Mouse (Mus musculus) ES-Bruce4 (cell line): Measurements from ENCODE around the gene Rps6ka5.

ENCODE experiments used
- CTCF ChIP-seq: IDR thresholded peaks from one replicate; pipeline ENCODE4 v1.8.1; 2011; ENCODE audit warnings: low read depth, low read length
- POLR2A ChIP-seq: IDR thresholded peaks from one replicate; pipeline ENCODE4 v1.8.1; 2011; ENCODE audit warnings: low read length; ENCODE audit not compliant: insufficient read depth

- no peak for TF ChIP-seq POLR2A
- TF ChIP-seq CTCF = no peak
These were observed 218.1 kb downstream of the Rps6ka5 start for GRCm38 (mm10) chr12:100508668-100509067.
